Mouse (Mus musculus) testis, postnatal 14 days (tissue): Measurements from ENCODE around the gene Bbs9.
A peak's percentile ranks its signal among the peaks of the same experiment; 100 is the strongest.
"Not testable (repeated sequence)": the region's sequence is repeated elsewhere in the genome, so short reads cannot be mapped to it uniquely, and the experiment has no call there.

Experiments
- DNase-seq: peaks from one replicate; pipeline ENCODE4 v3.0.0; 2021; ENCODE audit warnings: low spot score

Gene Bbs9

DNA sequence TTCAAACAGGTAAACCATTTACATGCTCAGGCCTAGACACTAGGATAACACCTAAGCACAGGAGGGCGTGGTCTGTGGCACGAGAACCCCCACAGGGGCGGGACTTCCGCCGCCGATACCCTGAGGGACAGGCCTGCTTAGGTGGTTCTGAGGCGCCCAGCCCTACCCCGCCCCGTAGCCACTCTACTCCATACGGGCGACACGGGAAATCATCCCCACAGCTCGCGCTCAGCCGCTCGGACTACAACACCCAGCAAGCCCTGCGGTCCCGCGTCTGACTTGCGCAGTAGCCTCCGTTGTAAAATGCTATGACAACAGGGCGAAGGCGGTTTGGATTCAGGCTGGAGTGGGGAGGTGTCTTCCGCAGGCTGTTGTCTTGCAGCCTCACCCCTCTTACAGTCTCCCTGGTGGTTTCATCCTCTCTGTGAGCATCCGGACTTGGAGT is at the start of gene Bbs9:
Gene Bbs9 (plus strand): TSS at position 292 of the 445 bp plus-strand sequence.
- peak; percentile 96 for DNase-seq

DNA sequence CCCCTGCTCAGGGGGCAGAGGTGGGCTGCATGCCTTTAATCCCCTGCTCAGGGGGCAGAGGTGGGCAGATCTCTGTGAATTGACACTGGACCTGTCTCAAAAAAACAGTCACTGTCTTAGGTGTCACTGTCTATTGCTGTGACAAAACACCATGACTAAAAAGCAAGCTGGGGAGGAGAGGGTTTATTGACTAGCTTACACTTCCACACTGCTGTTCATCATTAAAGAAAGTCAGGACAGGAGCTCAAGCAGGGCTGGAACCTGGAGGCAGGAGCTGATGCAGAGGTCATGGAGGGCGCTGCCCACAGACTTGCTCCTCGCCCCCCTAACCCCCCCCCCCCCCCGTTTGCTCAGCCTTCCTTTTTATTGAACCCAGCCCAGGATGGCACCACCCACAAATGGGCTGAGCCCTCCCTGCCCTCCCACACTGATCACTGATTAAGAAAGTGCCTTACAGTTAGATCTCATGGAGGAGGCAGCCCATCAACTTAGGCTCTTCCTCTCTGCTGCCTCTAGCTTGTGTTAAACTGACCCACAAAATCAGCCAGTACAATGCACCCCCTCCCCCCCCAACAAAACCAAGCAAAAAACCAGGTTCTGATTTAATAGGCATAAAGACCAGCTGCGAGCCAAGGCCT is 47.4 kb upstream of the Bbs9 start:
- DNase-seq, result no peak

DNA sequence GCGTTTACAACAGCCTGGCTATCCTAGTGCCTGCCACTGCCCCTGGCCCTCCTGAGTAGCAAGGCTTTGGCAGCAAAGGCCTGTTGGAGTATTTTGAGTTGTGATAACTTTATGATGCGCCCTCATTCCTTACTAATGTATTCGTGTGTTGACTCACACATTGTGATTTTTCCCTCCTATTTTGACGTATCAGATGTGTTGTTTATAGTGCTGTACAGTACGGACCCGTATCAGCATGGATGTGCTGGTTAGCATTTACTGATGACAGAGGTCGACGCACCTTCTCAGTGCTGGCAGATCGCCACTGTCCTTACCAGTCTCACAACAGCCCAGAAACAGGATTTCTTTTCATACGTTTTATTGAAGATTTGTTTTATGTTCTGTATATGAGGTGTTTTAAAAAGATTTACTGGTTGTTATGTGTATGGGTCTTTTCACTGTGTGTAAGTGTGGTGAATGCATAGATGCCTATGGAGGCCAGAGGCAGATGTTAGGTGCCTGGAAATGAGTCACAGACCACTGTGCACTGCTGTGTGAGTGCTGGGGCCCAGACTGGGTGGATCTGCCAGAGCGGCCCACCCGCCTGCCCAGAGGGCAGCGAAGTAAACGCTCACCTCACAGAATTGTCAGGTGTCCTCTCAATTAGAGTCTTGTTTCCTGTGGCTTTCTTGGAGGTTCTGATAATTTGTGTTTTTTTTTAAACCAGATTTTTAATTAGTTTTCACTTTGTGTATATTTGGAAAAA is 46.7 kb upstream of the Bbs9 start:
- DNase-seq, result no peak

DNA sequence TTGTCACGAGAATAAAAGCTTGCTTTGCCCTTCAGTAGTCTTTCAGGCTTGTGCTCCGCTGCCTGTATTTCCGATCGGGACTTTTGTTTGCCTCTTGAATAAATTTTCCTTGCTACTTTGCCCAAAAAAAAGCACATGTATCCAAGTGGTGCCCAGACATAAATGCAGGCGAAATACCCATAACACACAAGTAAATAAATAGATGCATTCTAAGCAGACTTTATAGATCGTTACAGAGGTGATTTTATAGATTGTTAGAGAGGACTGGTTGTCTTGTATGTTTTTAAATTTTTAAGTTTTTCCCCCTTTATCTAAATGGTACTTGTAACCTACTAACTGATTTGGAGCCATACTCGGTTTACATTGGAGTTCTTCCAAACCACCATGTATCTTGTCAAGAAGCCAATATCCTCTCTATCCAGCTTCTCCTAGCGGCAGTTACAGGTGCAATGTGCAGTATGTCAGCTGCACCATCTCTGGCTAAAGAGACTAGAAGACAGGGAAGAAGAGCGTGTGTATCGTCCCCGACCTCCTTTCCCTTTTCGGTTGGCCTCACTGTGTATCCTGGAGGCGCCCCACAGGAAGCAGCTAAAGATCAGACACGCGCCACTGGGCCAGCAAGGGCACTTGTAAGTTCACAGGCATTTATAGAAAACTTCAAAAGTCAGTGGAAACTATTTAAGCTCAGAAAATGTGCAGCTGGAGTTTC is 45.8 kb upstream of the Bbs9 start:
- DNase-seq, result no peak

DNA sequence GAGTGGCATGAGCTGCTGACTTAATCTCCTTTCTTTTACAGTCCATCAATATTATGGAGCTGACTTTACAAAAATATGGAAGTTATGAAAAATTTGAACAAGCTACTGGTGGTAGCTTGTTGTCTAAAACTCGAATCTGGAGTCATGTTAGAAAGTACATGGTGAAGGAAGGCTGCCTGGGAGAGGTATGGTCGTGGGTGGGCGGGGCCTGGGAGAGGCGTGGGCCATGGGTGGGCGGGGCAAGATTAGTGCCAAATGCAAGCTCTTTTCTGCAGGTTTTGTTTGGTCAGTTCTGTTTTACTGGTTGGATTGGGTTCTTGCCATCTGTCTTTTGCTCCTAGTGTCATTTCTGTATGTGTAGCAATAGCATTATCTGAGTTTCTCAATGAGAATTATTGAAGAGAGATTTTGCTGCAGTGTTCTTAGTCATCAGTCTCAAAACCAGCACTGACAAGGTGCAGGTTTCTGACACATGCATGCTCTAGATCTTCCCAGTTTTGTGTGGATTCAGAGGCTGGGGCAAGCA is 45.1 kb upstream of the Bbs9 start:
- no peak for DNase-seq

DNA sequence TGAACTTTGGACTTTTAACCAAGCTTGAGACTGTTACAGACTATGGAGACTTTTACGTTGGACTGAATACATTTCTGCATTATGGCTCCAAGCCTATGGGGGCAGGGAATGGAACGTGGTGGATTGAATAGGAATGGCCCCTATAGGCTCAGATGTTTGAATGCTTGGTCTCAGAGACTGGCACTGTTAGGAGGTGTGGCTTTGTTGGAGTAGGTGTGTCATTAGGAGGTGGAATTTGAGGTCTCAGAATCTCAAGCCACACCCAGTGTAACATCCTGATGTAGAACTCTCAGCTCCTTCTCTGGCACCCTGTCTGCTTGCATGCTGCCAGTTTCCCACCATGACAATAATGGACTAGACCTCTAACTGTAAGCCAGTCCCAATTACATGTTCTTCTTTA is 42.3 kb upstream of the Bbs9 start:
- no peak for DNase-seq

DNA sequence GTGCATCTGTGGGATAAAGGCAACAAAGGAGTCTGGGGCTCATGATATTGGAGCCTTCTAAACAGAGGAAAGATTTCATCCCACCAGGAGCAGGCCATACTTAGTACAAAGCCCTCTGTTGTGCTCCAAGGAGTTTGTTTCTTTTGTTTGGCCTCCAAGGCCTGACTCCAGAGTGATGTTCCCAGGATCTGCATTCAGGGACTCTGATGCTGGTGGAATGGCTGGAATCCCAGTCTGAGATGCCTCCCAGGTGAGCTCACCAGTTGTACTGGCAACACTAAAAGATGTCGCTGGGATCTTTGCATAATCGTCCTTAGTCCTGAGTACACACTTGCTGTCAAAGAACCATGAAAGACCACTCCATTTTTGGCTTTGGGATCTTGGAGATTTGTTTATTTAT is 41.4 kb upstream of the Bbs9 start:
- no peak for DNase-seq

DNA sequence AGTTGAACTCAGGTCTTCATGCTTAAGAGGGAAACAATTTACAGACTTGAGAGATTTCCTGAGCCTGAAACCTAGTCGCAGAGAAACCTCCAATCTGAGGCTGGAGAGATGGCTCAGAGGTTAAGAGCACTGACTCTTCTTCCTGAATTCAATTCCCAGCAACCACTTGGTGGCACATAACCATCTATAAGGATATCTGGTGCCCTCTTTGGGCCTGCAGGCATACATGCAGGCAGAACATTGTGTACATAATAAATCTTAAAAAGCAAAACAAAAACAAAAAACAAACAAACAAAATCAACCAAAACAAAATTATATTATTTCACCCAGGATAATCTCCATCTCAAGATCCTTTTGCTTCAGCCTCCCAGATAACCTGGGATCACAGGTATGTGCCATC is 36.7 kb upstream of the Bbs9 start:
- DNase-seq, result no peak

DNA sequence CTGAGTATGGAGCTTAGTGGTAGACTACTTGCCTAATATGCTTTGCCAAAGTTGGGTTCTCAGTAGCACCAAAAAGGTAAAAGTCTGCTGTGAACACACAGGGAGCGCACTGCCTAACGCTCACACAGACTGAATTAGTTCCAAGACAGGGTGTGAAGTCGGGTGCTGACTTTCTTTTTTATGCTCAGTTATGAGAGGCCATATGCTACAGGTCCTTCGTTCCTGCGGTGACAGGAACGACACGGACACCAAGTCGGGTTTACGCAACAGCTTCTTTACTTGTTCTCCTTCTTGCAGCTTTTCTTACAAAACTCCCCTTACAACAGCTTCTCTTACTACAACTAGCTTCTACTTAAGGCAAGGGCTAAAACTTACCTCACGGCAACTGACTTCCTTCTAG is 32.4 kb upstream of the Bbs9 start:
- no peak for DNase-seq

DNA sequence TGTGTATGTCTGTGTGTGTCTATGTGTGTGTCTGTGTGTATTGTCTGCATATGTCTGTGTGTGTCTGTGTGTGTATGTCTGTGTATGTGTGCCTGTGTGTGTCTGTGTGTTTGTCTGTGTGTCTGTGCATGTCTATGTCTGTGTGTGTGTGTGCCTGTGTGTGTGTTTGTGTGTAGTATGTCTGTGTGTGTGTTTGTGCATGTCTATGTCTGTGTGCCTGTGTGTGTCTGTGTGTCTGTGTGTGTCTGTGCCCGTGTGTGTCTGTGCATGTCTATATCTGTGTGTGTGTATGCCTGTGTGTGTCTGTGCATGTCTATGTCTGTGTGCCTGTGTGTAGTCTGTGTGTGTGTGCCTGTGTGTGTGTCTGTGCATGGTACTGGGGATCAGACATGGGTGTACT is 30.4 kb upstream of the Bbs9 start:
- no peak for DNase-seq

DNA sequence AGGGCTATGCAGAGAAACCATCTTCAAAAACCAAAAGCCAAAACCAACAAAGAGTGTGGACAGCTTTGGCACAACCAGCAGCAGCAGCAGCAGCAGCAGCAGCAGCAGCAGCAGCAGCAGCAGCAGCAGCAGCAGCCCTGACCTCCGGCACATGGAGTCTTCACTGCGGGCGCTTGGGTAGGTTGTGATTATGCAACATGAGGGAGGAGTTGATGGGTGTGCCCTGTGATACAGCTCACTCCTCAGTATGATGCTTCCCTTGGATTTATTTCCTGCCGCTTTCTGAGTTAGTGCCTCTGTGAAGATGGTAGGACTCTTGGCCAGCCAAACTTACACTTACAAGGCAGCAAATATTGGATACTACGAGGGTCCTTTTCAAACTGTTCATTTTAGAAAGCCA is 28.3 kb upstream of the Bbs9 start:
- DNase-seq, result no peak

DNA sequence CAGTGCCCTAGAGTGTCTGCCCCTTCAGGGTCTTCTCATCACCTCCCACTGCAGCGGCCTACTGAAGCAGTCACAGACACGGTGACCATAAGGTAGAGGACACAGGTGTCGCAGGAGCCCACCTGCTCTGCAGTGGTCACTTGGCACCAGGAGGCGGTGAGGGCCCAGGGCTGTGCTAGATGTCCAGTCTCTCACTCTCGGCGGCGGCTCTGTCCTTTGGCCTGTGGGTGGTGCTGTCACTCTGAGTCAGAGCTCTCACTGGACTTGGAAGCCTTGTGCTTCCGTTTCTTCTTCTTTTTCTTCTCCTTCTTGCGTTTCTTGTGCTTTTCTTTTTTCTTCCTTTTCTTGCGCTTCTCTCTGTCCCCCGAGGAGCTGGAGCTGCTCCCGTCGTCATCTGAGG is 27.1 kb upstream of the Bbs9 start:
- DNase-seq, result no peak

DNA sequence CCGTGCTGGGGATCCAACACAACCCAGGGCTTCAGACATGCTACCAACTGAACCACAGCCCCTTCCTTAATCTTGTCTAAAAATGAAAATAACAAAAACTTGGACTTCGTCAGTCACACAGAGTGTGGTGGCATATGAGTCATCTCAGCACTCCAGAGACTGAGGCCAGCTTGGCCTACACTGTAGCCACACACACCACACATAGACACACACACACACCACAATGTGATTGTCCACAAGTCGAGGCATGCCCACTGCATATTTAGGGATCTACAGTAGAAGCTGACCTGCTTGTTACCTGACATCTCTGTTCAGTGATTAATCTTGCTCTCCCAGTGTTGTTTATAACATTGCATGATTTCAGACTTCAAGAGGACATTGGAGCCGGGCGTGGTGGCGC is 26.3 kb upstream of the Bbs9 start:
- no peak for DNase-seq

DNA sequence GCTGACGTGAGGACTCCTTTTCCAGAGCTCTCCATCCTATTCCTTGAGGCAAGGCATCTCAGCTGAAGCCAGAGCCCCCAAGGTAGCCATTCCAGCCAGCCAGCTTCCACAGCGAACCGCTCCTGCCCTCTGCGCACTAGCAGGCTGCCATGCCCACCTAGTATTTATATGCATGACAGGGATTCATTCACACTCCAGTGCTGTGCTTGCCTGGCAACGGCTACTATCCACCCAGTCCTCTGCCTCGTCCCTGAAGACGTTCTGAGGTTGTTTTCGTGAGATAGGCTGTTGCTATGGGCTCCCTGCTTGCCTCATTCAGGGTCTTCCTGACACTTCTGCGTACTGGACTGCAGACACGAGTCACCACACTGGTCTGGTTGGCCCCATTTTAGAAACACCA is 22.8 kb upstream of the Bbs9 start:
- no peak for DNase-seq

DNA sequence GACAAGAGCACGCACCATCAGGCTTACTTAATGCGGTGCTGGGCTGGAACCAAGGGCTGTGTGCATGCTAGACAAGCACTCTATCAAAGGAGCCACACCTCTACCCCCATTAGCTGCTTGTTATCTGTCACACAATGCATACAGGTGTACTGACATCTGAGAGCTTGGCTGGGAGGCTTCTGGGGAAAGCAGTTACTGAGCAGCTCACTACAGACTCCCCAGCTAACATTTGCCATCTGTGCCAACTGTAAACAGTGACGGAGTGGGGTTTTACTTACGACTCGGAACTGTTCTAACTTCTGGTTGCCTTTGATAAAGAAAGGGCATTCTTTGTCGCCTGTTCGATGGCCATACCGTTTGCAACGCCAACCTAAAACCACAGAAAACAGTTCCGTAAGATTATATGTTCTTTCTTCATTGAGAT is 22.0 kb upstream of the Bbs9 start:
- no peak for DNase-seq

DNA sequence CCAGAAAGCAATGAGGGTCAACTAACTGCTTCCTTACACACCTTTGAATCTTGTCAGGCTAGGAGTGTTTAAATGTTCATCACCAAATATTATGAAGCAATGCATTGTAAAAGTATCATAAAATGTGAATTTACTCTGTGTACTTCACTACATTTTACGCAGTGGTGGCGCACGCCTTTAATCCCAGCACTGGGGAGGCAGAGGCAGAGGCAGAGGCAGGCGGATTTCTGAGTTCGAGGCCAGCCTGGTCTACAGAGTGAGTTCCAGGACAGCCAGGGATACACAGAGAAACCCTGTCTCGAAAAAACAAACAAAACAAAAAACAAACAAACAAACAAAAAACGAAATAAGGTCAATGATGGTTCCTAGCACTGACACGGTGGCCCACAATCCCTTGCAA is 21.5 kb upstream of the Bbs9 start, which contains the start of gene Gm17545:
Gene Gm17545 (plus strand): TSS at position 301 of the 400 bp plus-strand sequence.
- DNase-seq, result not testable (repeated sequence)

DNA sequence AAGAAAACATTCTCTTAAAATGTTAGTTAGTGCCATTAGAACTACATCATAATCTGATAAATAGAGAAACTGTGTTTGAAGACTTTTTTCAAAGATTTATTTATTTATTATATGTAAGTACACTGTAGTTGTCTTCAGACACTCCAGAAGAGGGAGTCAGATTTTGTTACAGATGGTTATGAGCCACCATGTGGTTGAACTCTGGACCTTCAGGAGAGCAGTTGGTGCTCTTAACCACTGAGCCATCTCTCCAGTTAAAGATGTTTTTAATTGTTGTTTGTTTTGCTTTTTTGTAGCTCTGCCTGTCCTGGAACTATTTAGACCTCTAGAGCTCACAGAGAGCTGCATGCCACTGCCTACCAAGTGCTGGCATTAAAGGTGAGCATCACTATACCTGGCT is 20.5 kb upstream of the Bbs9 start:
- no peak for DNase-seq

DNA sequence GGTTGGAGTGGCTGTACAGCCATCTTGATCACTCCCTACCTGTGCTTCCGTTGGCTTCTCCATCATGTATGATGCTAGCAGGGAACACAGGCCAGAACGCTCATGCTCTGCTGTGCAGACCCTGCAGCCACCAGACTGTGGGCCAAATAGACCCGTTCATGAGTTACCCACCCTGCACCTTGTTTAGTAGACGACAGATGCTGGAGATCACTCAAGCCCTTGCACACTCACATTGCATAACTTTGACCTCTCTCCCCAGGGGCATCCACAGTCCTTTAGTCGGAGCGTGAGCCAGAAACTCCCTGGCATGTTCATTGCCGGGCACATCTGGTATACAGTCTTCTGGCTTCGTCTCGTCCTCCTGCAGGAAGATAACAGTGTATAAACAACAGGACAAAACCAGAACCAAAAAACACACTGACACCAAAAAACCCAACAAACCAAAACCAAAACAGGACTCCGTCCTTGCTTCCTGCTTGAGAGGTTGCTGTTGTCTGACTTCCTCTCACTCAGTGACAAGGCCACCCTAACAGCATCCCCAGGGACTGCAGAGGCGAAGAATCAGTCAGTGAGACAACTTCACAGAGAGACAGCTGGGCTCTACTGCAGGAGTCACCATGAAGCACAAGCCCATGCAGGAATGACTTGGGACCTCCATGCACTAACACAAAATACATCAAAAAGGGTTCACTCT is 18.2 kb upstream of the Bbs9 start:
- no peak for DNase-seq

DNA sequence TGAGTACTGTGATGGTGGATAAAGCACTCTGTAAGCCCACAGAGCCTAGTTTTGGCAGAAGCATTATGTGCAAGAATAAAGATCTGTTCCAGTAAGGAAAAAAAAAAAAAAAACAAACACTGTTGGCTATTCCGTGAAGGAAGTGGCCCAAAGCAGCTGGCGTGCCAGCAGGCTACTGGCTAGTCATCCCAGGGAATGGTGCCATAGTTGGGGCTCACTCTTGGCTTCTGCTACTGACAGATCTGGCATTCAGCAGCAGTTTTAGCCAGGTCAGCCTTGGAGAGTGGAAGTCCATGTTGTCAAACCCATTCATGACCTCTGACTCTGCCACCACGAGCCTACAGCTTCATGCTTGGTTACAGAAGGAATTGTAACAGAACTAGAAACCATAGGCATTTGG is 13.6 kb upstream of the Bbs9 start:
- DNase-seq, result no peak

DNA sequence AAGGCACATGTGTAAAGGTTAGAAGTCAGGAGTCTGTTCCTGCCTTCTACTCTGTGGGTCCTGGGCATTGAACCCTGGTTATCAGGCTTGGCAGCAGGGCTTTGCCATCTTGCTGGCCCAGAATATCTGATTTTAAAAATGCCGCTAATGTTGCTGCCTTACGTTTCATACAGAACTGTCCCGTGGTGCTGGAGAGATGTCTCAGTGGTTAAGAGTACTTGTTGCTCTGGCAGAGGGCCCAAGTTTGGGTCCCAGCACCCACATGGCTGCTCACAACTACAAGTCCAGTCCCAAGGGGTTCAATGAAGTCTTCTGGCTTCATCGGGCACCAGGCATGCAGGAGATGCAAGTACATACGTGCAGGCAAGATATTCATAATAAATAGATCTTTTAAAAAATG is 9.3 kb upstream of the Bbs9 start:
- DNase-seq, result no peak

DNA sequence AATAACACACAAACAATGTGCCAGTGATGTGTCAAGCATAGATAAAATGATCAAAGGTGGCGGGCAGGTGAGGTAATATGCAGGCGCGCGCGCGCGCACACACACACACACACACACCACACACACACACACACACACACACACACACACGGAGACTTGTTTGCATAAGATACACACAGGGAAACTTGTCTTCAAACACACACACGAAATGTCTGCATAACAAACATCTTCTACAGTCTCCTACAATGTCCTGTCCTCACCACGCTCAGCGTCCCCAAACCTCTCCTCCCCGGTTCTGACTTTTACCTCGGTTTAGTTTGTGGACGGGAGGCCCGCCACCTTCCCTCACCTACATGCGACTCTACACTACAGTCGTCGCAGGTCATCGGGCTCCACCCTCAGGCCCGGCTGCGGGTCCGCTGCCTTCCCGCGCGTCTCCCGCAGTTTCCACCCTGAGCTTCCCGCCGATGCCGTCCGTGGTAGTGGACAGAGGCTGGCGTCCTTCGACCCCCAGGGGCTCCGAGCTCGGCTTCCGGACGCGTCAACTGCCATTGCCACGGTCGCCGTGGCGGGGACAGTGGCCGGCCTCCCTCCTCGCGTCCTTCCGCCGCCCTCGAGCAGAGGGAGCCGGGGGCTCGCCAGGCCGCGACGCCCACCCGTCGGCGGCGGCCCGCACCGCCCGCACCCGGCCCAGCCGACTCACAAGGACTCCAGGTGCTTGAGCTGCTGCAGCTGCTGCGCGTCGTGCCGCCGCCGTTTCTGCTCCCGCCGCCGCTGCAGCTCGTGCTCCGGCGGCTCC is 7.9 kb upstream of the Bbs9 start:
- DNase-seq, result peak; percentile 65
